Mouse (Mus musculus) testis, adult 2 months (tissue): ENCODE results near the gene Rasgrf2. TPM values are rescaled to one million over a fixed set of nuclear protein-coding genes. Genes with fewer than 3 reads are reported as not detected.

Experiments used
- H3K27ac ChIP-seq: fragments of 200-500 bp; 2 replicates; pipeline ENCODE4 v1.5.1; 2012; ENCODE audit warnings: low read depth, low read length; ENCODE audit not compliant: control insufficient read depth, insufficient read depth
- H3K27me3 ChIP-seq: fragments of 200-500 bp; 2 replicates; pipeline ENCODE4 v1.6.1; 2012; ENCODE audit warnings: mild to moderate bottlenecking, low read length, moderate library complexity; ENCODE audit not compliant: control insufficient read depth, insufficient read depth
- H3K36me3 ChIP-seq: fragments of 200-500 bp; 2 replicates; pipeline ENCODE4 v1.6.1; 2012; ENCODE audit warnings: mild to moderate bottlenecking, low read length; ENCODE audit not compliant: control insufficient read depth, insufficient read depth
- H3K4me1 ChIP-seq: fragments of 200-500 bp; 2 replicates; pipeline ENCODE4 v1.6.1; 2012; ENCODE audit warnings: low read length; ENCODE audit not compliant: control insufficient read depth, insufficient read depth
- H3K4me3 ChIP-seq: fragments of 200-500 bp; 2 replicates; pipeline ENCODE4 v1.5.1; 2012; ENCODE audit warnings: low read depth, mild to moderate bottlenecking, low read length, moderate library complexity, mixed read lengths; ENCODE audit not compliant: control insufficient read depth
- CTCF ChIP-seq: fragments of 200-500 bp; IDR thresholded peaks from 2 replicates; pipeline ENCODE4 v1.5.1; 2012; ENCODE audit warnings: low read depth, mild to moderate bottlenecking, inconsistent platforms, low read length, moderate library complexity; ENCODE audit not compliant: control insufficient read depth, insufficient read depth, insufficient replicate concordance
- POLR2A ChIP-seq: fragments of 200-500 bp; IDR thresholded peaks from 2 replicates; pipeline ENCODE4 v1.6.1; 2012; ENCODE audit warnings: low read depth, mild to moderate bottlenecking, inconsistent platforms, low read length, moderate library complexity; ENCODE audit not compliant: control insufficient read depth
- polyA plus RNA-seq: library from polyadenylated mRNA; depleted of rRNA; stranded (reverse); fragments of >200 nt; gene quantifications from 2 replicates; pipeline ENCODE4 v1.2.3, GENCODE M21; 2012

The Rasgrf2 gene
- polyA plus RNA-seq, 1 experiment, result 0.57 TPM

- TF ChIP-seq POLR2A, result no peak
- no peak for TF ChIP-seq CTCF
- no peak overlapping the region for H3K4me3 ChIP-seq
- peaks cover 6% of the 10 kb centered on the region for H3K4me1 ChIP-seq
- no peaks in the 10 kb centered on the region for H3K36me3 ChIP-seq
- H3K27me3 ChIP-seq, result no peaks in the 10 kb centered on the region
- H3K27ac ChIP-seq, result no peak overlapping the region
Observed at GRCm38 (mm10) chr13:92129877-92130276, 1.6 kb downstream of the Rasgrf2 start.

GRCm38 (mm10) chr13:92125902-92126301 is 5.6 kb downstream of the Rasgrf2 start:
- H3K4me1 ChIP-seq, result no peaks in the 10 kb centered on the region; the same call in 1 of the 2 replicates
- no peak overlapping the region for H3K4me3 ChIP-seq
- TF ChIP-seq POLR2A (no peak), CTCF (no peak)
- no peaks in the 10 kb centered on the region for H3K36me3 ChIP-seq
- no peak overlapping the region for H3K27ac ChIP-seq
- no peaks in the 10 kb centered on the region for H3K27me3 ChIP-seq

GRCm38 (mm10) chr13:92119623-92120022 is 11.8 kb downstream of the Rasgrf2 start:
- H3K4me3 ChIP-seq, result no peak overlapping the region
- no peak overlapping the region for H3K27ac ChIP-seq
- H3K4me1 ChIP-seq, result no peaks in the 10 kb centered on the region
- H3K27me3 ChIP-seq, result no peaks in the 10 kb centered on the region
- TF ChIP-seq POLR2A (no peak), CTCF (no peak)
- no peaks in the 10 kb centered on the region for H3K36me3 ChIP-seq

- Histone ChIP-seq H3K27ac (no peak overlapping the region), H3K4me1 (no peaks in the 10 kb centered on the region), H3K27me3 (no peaks in the 10 kb centered on the region), H3K36me3 (no peaks in the 10 kb centered on the region), H3K4me3 (no peak overlapping the region)
- no peak for TF ChIP-seq CTCF
- no peak for TF ChIP-seq POLR2A
Observed at GRCm38 (mm10) chr13:92114076-92114475, 17.4 kb downstream of the Rasgrf2 start.

- no peak overlapping the region for H3K27ac ChIP-seq
- no peaks in the 10 kb centered on the region for H3K27me3 ChIP-seq
- TF ChIP-seq CTCF (no peak), POLR2A (no peak)
- no peaks in the 10 kb centered on the region for H3K36me3 ChIP-seq
- H3K4me1 ChIP-seq, result no peaks in the 10 kb centered on the region
- H3K4me3 ChIP-seq, result no peak overlapping the region
Observed at GRCm38 (mm10) chr13:92108237-92108636, 23.2 kb downstream of the Rasgrf2 start.

GRCm38 (mm10) chr13:92104259-92104658 is 27.2 kb downstream of the Rasgrf2 start:
- no peaks in the 10 kb centered on the region for H3K36me3 ChIP-seq
- no peak overlapping the region for H3K27ac ChIP-seq
- no peak for TF ChIP-seq POLR2A
- TF ChIP-seq CTCF, result no peak
- no peak overlapping the region for H3K4me3 ChIP-seq
- no peaks in the 10 kb centered on the region for H3K27me3 ChIP-seq
- no peaks in the 10 kb centered on the region for H3K4me1 ChIP-seq

- H3K36me3 ChIP-seq, result no peaks in the 10 kb centered on the region
- H3K27me3 ChIP-seq, result no peaks in the 10 kb centered on the region
- TF ChIP-seq POLR2A (no peak), CTCF (no peak)
- no peak overlapping the region for H3K4me3 ChIP-seq
- H3K4me1 ChIP-seq, result no peaks in the 10 kb centered on the region
- H3K27ac ChIP-seq, result no peak overlapping the region
Observed at GRCm38 (mm10) chr13:92098484-92098883, 33.0 kb downstream of the Rasgrf2 start.
